Mouse (Mus musculus): ENCODE data around the gene Ntm. TPM values are rescaled to one million over a fixed set of nuclear protein-coding genes. Genes with fewer than 3 reads are reported as not detected.

Gene Ntm
- polyA plus RNA-seq, 1 experiment from 2014 or later, result not detected

GRCm38 (mm10) chr9:29769361-29769760 lies 193.6 kb downstream of the Ntm start:
- Histone ChIP-seq H3K79me2 (ENCODE audit: inconsistent target) (no peaks in the 10 kb centered on the region), H3K4me3 (ENCODE audit: inconsistent target) (no peak overlapping the region), H3K36me3 (ENCODE audit: inconsistent target) (no peaks in the 10 kb centered on the region), H3K27ac (no peak overlapping the region)
- 79% methylated on average over 4 of the region's 4 CpGs for WGBS (ENCODE audit: missing documents)

- WGBS (ENCODE audit: missing documents), result 86% methylated on average over 6 of the region's 6 CpGs
Observed at GRCm38 (mm10) chr9:29765990-29766980, 196.7 kb downstream of the Ntm start.

GRCm38 (mm10) chr9:29763338-29763737 lies 199.6 kb downstream of the Ntm start:
- Histone ChIP-seq H3K27ac (no peak overlapping the region), H3K4me3 (ENCODE audit: inconsistent target) (no peak overlapping the region), H3K36me3 (ENCODE audit: inconsistent target) (no peaks in the 10 kb centered on the region), H3K79me2 (ENCODE audit: inconsistent target) (no peaks in the 10 kb centered on the region)
- 85% methylated on average over 4 of the region's 4 CpGs for WGBS (ENCODE audit: missing documents)

More at GRCm38 (mm10) chr9:29765990-29766980, 196.7 kb downstream of the Ntm start:
- Histone ChIP-seq H3K4me3 (ENCODE audit: inconsistent target) (no peak overlapping the region), H3K79me2 (ENCODE audit: inconsistent target) (no peaks in the 10 kb centered on the region), H3K36me3 (ENCODE audit: inconsistent target) (no peaks in the 10 kb centered on the region), H3K27ac (no peak overlapping the region)

GRCm38 (mm10) chr9:29761952-29762586 lies 200.9 kb downstream of the Ntm start:
- H3K36me3 ChIP-seq (ENCODE audit: inconsistent target), result no peaks in the 10 kb centered on the region
- H3K4me3 ChIP-seq (ENCODE audit: inconsistent target), result no peak overlapping the region
- H3K79me2 ChIP-seq (ENCODE audit: inconsistent target), result no peaks in the 10 kb centered on the region
- WGBS (ENCODE audit: missing documents), result 87% methylated on average over 7 of the region's 8 CpGs
- H3K27ac ChIP-seq, result no peak overlapping the region

- no peak overlapping the region for H3K27ac ChIP-seq
- no peak overlapping the region for H3K4me3 ChIP-seq (ENCODE audit: inconsistent target)
- no peaks in the 10 kb centered on the region for H3K36me3 ChIP-seq (ENCODE audit: inconsistent target)
- no peaks in the 10 kb centered on the region for H3K79me2 ChIP-seq (ENCODE audit: inconsistent target)
- 93% methylated on average over 5 of the region's 5 CpGs for WGBS (ENCODE audit: missing documents)
Observed at GRCm38 (mm10) chr9:29761511-29761910, 201.4 kb downstream of the Ntm start.

GRCm38 (mm10) chr9:29759940-29760339 lies 203.0 kb downstream of the Ntm start:
- 38% methylated on average over 3 of the region's 3 CpGs for WGBS (ENCODE audit: missing documents)
- Histone ChIP-seq H3K4me3 (ENCODE audit: inconsistent target) (no peak overlapping the region), H3K27ac (no peak overlapping the region), H3K79me2 (ENCODE audit: inconsistent target) (no peaks in the 10 kb centered on the region), H3K36me3 (ENCODE audit: inconsistent target) (no peaks in the 10 kb centered on the region)

DNA sequence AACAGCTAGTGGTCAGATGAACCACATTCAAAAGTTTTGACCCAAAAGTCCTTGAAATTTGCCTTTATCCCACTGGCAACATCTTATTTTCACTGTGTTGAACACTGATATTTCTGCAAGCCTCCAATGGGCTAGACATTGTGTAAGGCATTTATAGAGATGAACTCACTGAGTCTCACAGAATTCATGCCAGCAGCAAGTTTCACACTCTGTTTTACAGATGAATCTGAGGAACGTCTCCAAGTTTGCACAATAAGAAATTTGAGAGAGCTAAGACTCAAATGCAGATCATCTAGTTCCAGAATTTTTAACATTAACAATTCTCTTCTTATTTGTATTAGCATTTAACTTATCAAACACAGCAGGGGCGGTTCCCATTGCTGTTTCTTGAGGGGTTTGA lies 203.9 kb downstream of the Ntm start:
- 65% methylated on average over 2 of the region's 2 CpGs for WGBS (ENCODE audit: missing documents)
- no peak overlapping the region for H3K27ac ChIP-seq
- H3K79me2 ChIP-seq (ENCODE audit: inconsistent target), result no peaks in the 10 kb centered on the region
- no peak overlapping the region for H3K4me3 ChIP-seq (ENCODE audit: inconsistent target)
- H3K36me3 ChIP-seq (ENCODE audit: inconsistent target), result no peaks in the 10 kb centered on the region

- Histone ChIP-seq H3K27ac (no peak overlapping the region), H3K36me3 (ENCODE audit: inconsistent target) (no peaks in the 10 kb centered on the region), H3K4me3 (ENCODE audit: inconsistent target) (no peak overlapping the region)
Observed at GRCm38 (mm10) chr9:29754374-29754773, 208.6 kb downstream of the Ntm start.

DNA sequence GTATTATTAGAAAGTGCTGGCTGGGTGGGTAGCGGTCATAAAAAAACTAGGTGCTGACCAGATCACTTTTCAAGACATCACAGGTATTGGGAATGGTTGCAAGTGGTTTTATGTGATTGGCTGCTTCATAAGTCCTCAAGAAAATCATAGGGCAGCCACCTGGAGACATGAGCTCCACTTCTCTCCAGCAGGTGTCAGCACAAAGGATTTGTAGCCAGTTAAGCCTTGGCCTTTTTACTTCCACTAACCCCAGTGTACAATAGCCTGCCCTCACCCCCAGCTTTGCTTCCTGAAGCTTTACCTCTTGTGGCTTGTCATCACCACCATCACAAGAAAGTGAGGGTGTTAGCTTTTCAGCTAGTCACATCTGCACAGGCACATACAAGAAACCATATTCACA lies 211.5 kb downstream of the Ntm start:
- H3K4me3 ChIP-seq (ENCODE audit: inconsistent target), result no peak overlapping the region
- H3K79me2 ChIP-seq (ENCODE audit: inconsistent target), result no peaks in the 10 kb centered on the region
- no peak overlapping the region for H3K27ac ChIP-seq
- H3K36me3 ChIP-seq (ENCODE audit: inconsistent target), result no peaks in the 10 kb centered on the region
- WGBS (ENCODE audit: missing documents), result 29% methylated on average over 1 of the region's 1 CpGs

More at GRCm38 (mm10) chr9:29754374-29754773, 208.6 kb downstream of the Ntm start:
- H3K79me2 ChIP-seq (ENCODE audit: inconsistent target), result no peaks in the 10 kb centered on the region

DNA sequence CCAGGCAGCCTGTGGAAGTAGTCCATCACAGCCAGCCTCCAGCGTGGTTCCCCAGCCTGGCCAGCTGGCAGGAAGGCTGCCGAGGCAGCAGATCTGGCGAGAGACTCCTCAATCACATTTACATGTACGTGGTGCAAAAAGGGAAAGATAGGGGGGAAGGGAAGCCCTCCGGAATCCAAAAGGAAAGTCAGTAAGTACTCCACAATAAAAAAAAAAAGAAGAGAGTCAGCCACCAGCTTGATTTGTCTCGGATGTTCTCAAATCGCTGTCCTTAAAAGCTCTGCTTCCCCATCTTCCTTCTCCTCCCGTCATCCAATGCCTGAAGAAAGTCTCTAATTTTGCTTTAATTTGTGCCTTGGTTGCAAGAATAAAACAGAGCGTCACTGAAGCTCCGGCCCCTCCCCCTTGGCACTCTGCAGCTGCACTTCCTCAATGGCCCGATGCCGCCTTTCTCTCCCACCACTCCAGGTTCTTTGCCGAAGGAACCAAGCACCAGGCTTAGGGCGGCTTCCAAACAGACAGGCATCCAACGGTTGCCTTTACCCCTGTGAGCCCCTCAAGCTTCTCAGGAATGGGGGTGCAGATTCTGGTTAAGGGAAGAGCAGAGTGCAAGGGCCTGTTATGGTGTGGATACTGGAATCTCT lies 212.4 kb downstream of the Ntm start:
- Histone ChIP-seq H3K27ac (no peak overlapping the region), H3K79me2 (ENCODE audit: inconsistent target) (no peaks in the 10 kb centered on the region), H3K4me3 (ENCODE audit: inconsistent target) (no peak overlapping the region), H3K36me3 (ENCODE audit: inconsistent target) (no peaks in the 10 kb centered on the region)
- WGBS (ENCODE audit: missing documents), result 3% methylated on average over 15 of the region's 15 CpGs

- Histone ChIP-seq H3K27ac (no peak overlapping the region), H3K36me3 (ENCODE audit: inconsistent target) (no peaks in the 10 kb centered on the region), H3K79me2 (ENCODE audit: inconsistent target) (no peaks in the 10 kb centered on the region), H3K4me3 (ENCODE audit: inconsistent target) (no peak overlapping the region)
- 83% methylated on average over 4 of the region's 4 CpGs for WGBS (ENCODE audit: missing documents)
Observed at GRCm38 (mm10) chr9:29748070-29748469, 214.9 kb downstream of the Ntm start.

DNA sequence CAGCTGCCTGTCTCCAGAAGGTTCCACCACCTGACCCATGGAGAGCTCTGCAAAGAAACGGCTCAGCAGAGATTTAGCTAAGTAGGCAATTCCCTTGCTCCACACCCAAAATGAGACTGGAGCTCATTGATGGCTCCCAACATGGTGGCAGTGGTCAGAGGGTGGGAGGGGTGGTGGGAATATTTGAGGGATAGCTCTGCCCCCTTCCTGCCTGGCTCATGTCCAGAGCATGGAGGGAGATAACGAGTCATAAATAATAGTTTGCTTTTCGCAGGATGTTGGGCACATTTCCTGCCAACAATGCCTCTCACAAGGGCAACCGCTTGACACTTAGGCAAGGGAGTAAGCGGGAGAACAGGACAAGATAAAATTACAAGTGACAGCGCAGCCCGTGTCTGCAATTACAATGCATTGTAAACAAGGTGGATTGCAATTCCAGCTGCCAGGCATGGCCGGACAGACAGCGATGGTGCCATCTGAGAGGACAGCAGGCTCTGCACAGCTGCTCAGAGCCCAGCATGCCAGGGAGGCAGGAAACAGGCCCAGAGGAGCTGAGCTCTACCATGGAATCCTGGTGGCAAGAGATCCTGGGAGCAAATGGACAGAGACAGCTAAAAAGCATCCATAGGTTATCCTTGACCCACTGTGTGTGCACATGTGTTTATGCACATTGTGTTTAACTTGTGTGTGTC lies 224.0 kb downstream of the Ntm start:
- H3K4me3 ChIP-seq (ENCODE audit: inconsistent target), result no peak overlapping the region
- H3K79me2 ChIP-seq (ENCODE audit: inconsistent target), result no peaks in the 10 kb centered on the region
- no peaks in the 10 kb centered on the region for H3K36me3 ChIP-seq (ENCODE audit: inconsistent target)
- no peak overlapping the region for H3K27ac ChIP-seq
- WGBS (ENCODE audit: missing documents), result 77% methylated on average over 9 of the region's 9 CpGs

- Histone ChIP-seq H3K79me2 (ENCODE audit: inconsistent target) (no peaks in the 10 kb centered on the region), H3K27ac (no peak overlapping the region), H3K4me3 (ENCODE audit: inconsistent target) (no peak overlapping the region), H3K36me3 (ENCODE audit: inconsistent target) (no peaks in the 10 kb centered on the region)
- 11% methylated on average over 3 of the region's 3 CpGs for WGBS (ENCODE audit: missing documents)
Observed at GRCm38 (mm10) chr9:29736031-29736430, 226.9 kb downstream of the Ntm start.

GRCm38 (mm10) chr9:29732895-29733294 lies 230.0 kb downstream of the Ntm start:
- Histone ChIP-seq H3K36me3 (ENCODE audit: inconsistent target) (no peaks in the 10 kb centered on the region), H3K27ac (no peak overlapping the region), H3K79me2 (ENCODE audit: inconsistent target) (no peaks in the 10 kb centered on the region), H3K4me3 (ENCODE audit: inconsistent target) (no peak overlapping the region)
- WGBS (ENCODE audit: missing documents), result 93% methylated on average over 3 of the region's 3 CpGs
